Mouse (Mus musculus) CD8-positive naive resting alpha-beta T cell, adult 2 months (primary cell): Measurements from ENCODE around the gene Taf8.

Source experiments
- DNase-seq, 2 experiments: peaks; one replicate each; pipeline ENCODE4 v3.0.0; 2022; ENCODE audit warnings: low read depth in 2 of 2, low spot score in 2 of 2

The Taf8 gene

DNA sequence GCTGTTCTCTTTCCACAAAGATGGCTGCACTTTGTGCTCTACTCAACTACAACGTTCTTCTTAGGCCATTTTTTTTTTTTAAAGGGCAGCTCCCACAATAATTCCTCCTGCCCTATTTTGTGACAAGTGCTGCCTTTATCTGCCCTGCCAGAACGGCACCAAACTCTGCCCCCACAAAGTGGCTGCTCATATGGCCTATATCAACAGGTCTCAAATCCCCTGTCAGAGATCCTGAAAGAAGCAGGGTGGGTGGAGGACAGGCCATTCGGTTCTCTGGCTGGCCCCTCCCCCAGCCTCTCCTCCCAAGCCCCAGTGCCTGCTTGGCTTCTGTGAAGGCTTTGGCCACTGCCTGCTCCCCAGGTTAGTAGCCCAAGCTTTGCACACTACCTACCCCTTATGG lies 17.1 kb downstream of the Taf8 start:
- DNase-seq: no peak

GRCm38 (mm10) chr17:47484241-47484921 lies 17.7 kb downstream of the Taf8 start:
- DNase-seq: peak in 1 of 2 experiments; percentile 21

- peak; percentile 36 to 52 for DNase-seq
Observed at GRCm38 (mm10) chr17:47482401-47482800, 19.7 kb downstream of the Taf8 start.

- no peak for DNase-seq
Observed at GRCm38 (mm10) chr17:47479887-47480286, 22.2 kb downstream of the Taf8 start.

- no peak for DNase-seq
Observed at GRCm38 (mm10) chr17:47475714-47476113, 26.4 kb downstream of the Taf8 start.

GRCm38 (mm10) chr17:47475181-47475580 lies 26.9 kb downstream of the Taf8 start:
- no peak for DNase-seq

GRCm38 (mm10) chr17:47474250-47474649 lies 27.8 kb downstream of the Taf8 start:
- DNase-seq: no peak

DNA sequence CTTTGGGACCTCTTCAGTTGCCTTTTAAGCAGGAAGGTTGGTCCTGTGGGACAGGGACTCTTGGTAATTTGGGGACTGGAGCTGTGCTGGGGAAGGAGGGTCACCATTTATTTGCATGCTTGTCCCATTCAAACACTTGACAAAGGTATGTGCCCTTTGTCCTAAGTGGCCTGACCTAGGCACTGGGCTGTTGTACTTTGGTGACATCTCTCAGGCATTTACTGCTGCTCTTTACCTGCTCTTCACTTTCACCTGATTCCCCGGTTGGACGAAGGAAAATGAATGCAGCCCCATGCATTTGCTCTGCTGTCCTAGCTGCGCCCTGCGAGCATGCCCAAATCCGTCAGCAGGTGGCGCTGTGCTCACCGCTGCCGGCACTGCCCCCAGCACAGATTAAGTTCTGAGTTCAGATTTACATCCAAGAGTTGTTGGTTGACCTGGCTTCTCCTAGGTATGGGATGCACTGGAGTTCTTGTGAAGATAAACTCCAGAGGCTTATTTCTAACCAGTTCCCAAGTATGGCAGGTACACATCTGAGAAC lies 28.6 kb downstream of the Taf8 start:
- DNase-seq: peak; percentile 62 to 68

DNA sequence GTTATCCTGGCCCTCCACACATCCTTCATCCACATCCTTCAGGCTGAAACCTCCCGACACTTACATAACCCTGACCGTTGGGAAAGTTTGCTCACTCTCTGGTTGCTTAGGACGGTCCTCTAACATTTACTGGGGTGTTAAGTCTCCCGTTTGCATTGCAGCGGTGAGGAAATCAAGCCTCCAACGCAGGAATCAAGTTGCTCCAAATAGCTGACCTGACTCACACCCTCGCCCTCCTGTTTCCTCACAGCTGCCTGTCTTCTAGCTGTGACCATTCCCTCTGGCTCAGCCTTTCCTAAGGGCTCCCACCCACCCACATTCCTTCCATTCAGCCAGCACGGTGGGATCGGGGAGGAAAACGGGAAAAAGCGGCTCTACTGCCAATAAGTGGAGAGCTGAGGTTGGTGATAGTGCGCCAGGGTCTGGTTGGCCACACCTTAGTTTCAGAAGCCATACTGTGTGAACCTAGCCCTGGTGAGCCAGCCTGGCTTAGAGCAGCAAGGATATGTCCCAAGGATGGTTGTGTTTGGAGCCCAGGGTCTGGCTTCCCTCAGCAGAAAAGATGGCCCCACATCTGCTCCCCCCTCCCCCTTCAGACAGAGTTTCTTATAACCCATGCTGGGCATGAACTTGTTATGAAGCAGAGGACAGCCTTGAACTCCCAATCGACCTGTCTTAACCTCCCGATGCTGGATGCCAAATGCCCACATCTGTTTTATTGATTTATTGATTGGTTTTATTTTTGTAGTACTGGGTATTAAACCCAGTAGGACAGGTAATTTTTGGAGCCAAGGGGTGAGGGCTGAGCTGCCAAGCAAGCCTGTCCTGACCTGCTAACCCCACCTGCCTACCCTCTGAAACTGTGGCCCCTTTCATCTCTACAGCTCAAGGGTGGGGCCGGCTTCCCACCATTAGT lies 29.4 kb downstream of the Taf8 start:
- no peak for DNase-seq

DNA sequence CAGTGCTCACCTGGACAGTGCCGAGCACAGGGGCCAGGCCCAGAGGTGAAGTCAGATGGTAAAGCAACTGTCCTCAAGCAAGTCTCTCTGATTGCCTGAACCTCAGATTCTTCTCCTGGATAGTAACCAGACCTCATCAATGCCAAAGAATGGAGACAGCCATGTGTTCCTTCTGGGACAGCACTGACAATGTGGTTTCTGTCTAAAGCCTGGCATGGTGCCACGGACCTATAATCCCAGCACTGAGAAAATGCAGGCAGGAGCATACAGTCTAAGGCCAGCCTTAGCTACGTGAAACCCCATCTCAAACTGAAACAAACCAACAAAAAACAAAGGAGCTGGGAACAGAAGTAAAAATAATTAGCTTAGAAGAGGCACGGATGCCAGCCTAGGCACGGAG lies 31.4 kb downstream of the Taf8 start:
- DNase-seq: no peak

DNA sequence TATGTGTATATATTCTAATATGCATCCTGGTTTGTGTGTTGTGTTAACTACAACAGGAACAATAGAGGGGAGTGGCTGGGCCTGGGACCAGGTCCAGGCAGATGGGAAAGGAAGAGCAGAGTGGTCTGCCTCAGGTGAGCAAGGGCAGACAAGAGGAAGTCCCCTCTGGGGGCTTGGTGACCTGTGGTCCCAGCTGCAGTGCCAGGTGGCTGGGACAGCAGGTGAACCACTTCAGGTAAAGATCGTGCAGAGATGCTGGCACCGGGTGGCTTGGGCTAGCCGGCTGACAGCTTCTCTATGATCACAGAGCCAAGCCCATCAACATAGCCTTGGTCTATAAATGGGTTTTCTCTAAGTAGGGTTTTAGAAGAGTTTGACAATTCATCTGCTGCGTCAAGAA lies 32.0 kb downstream of the Taf8 start:
- no peak for DNase-seq

GRCm38 (mm10) chr17:47469642-47470041 lies 32.5 kb downstream of the Taf8 start:
- DNase-seq: no peak

GRCm38 (mm10) chr17:47468466-47468865 lies 33.6 kb downstream of the Taf8 start:
- DNase-seq: no peak

DNA sequence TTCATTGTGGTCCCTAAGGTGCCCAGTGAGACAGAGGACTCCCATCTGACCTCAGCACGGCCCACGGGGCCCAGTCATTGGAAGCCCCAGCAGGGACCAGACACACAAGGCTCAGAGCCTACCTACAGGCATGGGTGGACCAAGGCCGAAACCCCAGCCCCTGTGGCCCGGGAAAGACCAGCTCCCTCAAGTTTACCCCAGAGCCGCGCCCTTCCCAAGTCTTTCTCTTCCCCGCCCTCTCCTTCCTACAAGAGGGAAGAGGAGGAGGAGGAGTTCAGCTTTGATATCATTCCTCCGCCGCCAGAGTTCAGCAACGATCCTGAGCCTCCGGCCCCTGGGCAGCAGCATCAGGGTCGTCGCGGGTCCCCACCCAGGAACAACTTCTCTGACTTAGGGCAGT lies 34.0 kb downstream of the Taf8 start:
- no peak for DNase-seq

DNA sequence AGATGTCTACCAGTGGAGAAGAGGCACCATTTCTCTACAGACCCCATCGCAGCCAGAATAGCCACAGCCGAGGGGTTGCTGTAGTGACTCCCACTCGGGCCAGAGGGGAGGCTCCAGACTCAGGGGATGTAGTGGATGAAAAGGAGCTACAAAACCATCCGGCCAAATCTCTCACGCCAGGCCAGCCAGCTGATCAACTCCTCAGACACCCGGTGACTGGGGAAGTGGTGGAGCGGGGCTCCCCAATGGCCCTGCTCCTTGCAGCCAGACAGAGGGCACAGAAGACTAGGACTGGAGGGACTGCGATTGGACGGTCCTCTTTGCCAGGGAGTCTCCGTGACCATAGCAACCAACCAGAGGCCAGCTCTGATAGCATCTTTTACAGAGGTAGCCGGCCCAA lies 34.4 kb downstream of the Taf8 start:
- no peak for DNase-seq

- no peak for DNase-seq
Observed at GRCm38 (mm10) chr17:47466284-47466683, 35.8 kb downstream of the Taf8 start.

DNA sequence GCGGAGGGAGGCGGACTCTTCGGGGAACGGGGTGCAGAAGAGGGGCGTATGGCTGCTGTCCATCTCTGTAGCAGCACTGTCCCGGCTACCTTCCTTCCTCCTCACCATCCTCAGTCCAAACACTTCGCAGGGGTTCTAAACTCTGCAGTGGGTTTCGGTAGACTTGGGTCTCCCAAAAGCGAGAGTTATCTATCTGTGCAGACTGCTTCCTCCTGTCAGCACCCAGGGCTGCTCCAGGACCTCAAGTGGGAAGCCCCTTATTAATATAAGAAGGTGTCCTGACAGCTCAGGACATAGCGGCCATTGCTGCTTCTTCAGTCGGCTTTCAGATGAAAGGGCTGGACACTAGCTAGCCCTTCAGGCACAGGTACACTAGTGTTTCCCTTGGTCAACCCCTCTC lies 37.1 kb downstream of the Taf8 start:
- DNase-seq: no peak

DNA sequence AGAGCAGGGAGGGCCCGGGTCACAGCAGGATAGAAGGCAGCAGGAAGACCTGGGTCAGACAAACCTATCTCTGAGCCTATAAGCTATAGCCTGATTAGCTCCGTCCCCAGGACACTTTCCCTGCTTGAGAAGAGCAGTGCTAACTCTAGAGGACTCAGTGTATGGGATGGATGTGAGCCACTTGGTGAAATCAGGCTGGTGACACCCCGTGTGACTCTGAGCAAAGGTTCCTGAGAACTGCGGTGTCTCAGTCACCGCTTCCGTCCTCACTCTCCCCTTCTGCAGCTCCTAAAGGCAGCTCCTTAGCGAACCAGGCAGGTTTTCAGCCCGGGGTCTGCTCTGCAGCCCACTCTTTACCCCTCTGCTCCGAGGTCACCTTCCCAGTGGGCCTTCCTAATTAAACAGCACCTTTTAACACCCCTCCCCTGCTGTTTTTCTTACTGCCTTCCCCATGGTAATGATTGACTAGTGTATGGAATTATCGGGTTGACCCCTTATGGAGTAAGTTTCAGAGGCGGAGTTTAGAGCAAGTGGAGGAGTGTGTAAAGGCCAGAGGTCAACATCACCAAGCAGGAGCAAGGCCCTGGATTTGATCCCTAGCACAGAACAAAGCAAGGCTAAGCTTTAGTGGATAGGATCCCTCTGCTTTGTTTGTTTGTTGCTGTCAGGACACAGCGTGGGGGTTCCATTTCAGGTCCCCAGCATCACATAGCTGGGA lies 37.7 kb downstream of the Taf8 start:
- no peak for DNase-seq

GRCm38 (mm10) chr17:47462728-47463388 lies 39.2 kb downstream of the Taf8 start:
- no peak for DNase-seq

DNA sequence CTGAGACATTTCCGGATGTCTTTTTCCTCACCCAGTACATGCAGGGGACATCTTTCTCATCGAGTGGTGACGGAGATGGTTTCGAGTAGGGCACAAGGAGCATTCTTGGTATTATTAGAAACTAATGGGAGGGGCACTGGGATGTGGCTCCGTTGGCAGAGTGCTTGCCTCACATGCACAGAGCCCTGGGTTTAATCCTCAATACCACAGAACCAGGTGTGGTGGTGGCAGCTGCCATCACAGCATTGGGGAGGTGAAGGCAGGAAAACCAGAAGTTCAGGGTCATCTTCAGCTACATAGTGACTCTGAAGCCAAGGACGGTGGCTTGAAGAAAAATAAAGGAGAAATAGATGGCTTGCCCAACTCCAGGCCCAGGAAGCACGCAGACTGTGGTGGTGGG lies 39.9 kb downstream of the Taf8 start:
- no peak for DNase-seq

GRCm38 (mm10) chr17:47461688-47462087 lies 40.4 kb downstream of the Taf8 start:
- DNase-seq: no peak
